Mouse (Mus musculus) kidney, adult 2 months (tissue): ENCODE measurements around the gene Pde4d.

ENCODE experiments used
- CTCF ChIP-seq: fragments of 200-500 bp; conservative IDR thresholded peaks from 2 replicates; pipeline ENCODE4 v1.5.1; 2011; ENCODE audit warnings: low read depth, mild to moderate bottlenecking, control low read depth, low read length, moderate library complexity, mixed read lengths; ENCODE audit not compliant: insufficient read depth, insufficient read length
- POLR2A ChIP-seq: fragments of 200-500 bp; IDR thresholded peaks from one replicate; pipeline ENCODE4 v1.6.1; 2011; ENCODE audit warnings: low read depth, low read length, control low read depth

- TF ChIP-seq CTCF (no peak), POLR2A (no peak)
Observed at GRCm38 (mm10) chr13:109362340-109362739, 912.6 kb downstream of the Pde4d start.
